Mouse (Mus musculus): ENCODE measurements around the gene Kcnc2. TPM values are rescaled to one million over a fixed set of nuclear protein-coding genes. Genes with fewer than 3 reads are reported as not detected.

Gene Kcnc2
- polyA plus RNA-seq, 1 experiment from 2014 or later = 1.2 TPM

GRCm38 (mm10) chr10:112436950-112437349, 166.0 kb downstream of the Kcnc2 start:
- Histone ChIP-seq H3K4me3 (ENCODE audit: low read depth, low read length) (no peak overlapping the region), H3K27me3 (ENCODE audit: control insufficient read depth, insufficient read depth, low read length) (no peaks in the 10 kb centered on the region), H3K4me2 (replicated peaks; ENCODE audit: low read depth, low read length) (no peak overlapping the region), H3K9ac (ENCODE audit: low read depth, low read length) (no peak overlapping the region), H3K36me3 (ENCODE audit: control insufficient read depth, insufficient read depth, low read length) (no peaks in the 10 kb centered on the region), H3K27ac (ENCODE audit: low read depth, low read length) (no peak overlapping the region), H3K4me1 (replicated peaks; ENCODE audit: control insufficient read depth, insufficient read depth, low read length) (no peaks in the 10 kb centered on the region), H3K9me3 (ENCODE audit: control insufficient read depth, low read length) (no peaks in the 10 kb centered on the region)
- ATAC-seq (ENCODE audit: low FRiP score) = no peak
- DNase-seq (ENCODE audit: low spot score) = no peak
- 90% methylated on average over 2 of the region's 2 CpGs for WGBS

GRCm38 (mm10) chr10:112444640-112445039, 173.7 kb downstream of the Kcnc2 start:
- Histone ChIP-seq H3K4me1 (replicated peaks; ENCODE audit: control insufficient read depth, insufficient read depth, low read length) (no peaks in the 10 kb centered on the region), H3K27ac (ENCODE audit: low read depth, low read length) (no peak overlapping the region), H3K9me3 (ENCODE audit: control insufficient read depth, low read length) (no peaks in the 10 kb centered on the region), H3K27me3 (ENCODE audit: control insufficient read depth, insufficient read depth, low read length) (no peaks in the 10 kb centered on the region), H3K36me3 (ENCODE audit: control insufficient read depth, insufficient read depth, low read length) (no peaks in the 10 kb centered on the region), H3K9ac (ENCODE audit: low read depth, low read length) (no peak overlapping the region), H3K4me2 (replicated peaks; ENCODE audit: low read depth, low read length) (no peak overlapping the region), H3K4me3 (ENCODE audit: low read depth, low read length) (no peak overlapping the region)
- DNase-seq (ENCODE audit: low spot score) = no peak
- WGBS = 71% methylated on average over 4 of the region's 4 CpGs
- ATAC-seq (ENCODE audit: low FRiP score) = no peak

- no peaks in the 10 kb centered on the region for H3K27me3 ChIP-seq (ENCODE audit: control insufficient read depth, insufficient read depth, low read length)
- H3K4me3 ChIP-seq (ENCODE audit: low read depth, low read length) = no peak overlapping the region
- H3K9me3 ChIP-seq (ENCODE audit: control insufficient read depth, low read length) = no peaks in the 10 kb centered on the region
- no peak for DNase-seq (ENCODE audit: low spot score)
- H3K36me3 ChIP-seq (ENCODE audit: control insufficient read depth, insufficient read depth, low read length) = no peaks in the 10 kb centered on the region
- no peak overlapping the region for H3K27ac ChIP-seq (ENCODE audit: low read depth, low read length)
- H3K4me1 ChIP-seq (replicated peaks; ENCODE audit: control insufficient read depth, insufficient read depth, low read length) = no peaks in the 10 kb centered on the region
- ATAC-seq (ENCODE audit: low FRiP score) = no peak
- no peak overlapping the region for H3K9ac ChIP-seq (ENCODE audit: low read depth, low read length)
- no peak overlapping the region for H3K4me2 ChIP-seq (replicated peaks; ENCODE audit: low read depth, low read length)
- WGBS = 80% methylated on average over 5 of the region's 5 CpGs
Measured at GRCm38 (mm10) chr10:112450910-112451309, 180.0 kb downstream of the Kcnc2 start.

GRCm38 (mm10) chr10:112468689-112469384, 197.9 kb downstream of the Kcnc2 start:
- Histone ChIP-seq H3K4me3 (ENCODE audit: low read depth, low read length) (no peak overlapping the region), H3K4me1 (replicated peaks; ENCODE audit: control insufficient read depth, insufficient read depth, low read length) (no peaks in the 10 kb centered on the region), H3K9ac (ENCODE audit: low read depth, low read length) (no peak overlapping the region), H3K27ac (ENCODE audit: low read depth, low read length) (no peak overlapping the region), H3K27me3 (ENCODE audit: control insufficient read depth, insufficient read depth, low read length) (no peaks in the 10 kb centered on the region), H3K4me2 (replicated peaks; ENCODE audit: low read depth, low read length) (no peak overlapping the region), H3K36me3 (ENCODE audit: control insufficient read depth, insufficient read depth, low read length) (no peaks in the 10 kb centered on the region), H3K9me3 (ENCODE audit: control insufficient read depth, low read length) (no peaks in the 10 kb centered on the region)
- ATAC-seq (ENCODE audit: low FRiP score) (no peak), DNase-seq (ENCODE audit: low spot score) (no peak)
- 89% methylated on average over 6 of the region's 6 CpGs for WGBS

- WGBS = 88% methylated on average over 6 of the region's 6 CpGs
- no peak for ATAC-seq (ENCODE audit: low FRiP score)
- H3K9ac ChIP-seq (ENCODE audit: low read depth, low read length) = no peak overlapping the region
Measured at GRCm38 (mm10) chr10:112474122-112474810, 203.3 kb downstream of the Kcnc2 start.

GRCm38 (mm10) chr10:112481461-112481860, 210.5 kb downstream of the Kcnc2 start:
- H3K27ac ChIP-seq (ENCODE audit: low read depth, low read length) = no peak overlapping the region
- no peaks in the 10 kb centered on the region for H3K4me1 ChIP-seq (replicated peaks; ENCODE audit: control insufficient read depth, insufficient read depth, low read length)
- no peak overlapping the region for H3K4me3 ChIP-seq (ENCODE audit: low read depth, low read length)
- no peaks in the 10 kb centered on the region for H3K9me3 ChIP-seq (ENCODE audit: control insufficient read depth, low read length)
- ATAC-seq (ENCODE audit: low FRiP score) (no peak), DNase-seq (ENCODE audit: low spot score) (no peak)
- H3K27me3 ChIP-seq (ENCODE audit: control insufficient read depth, insufficient read depth, low read length) = no peaks in the 10 kb centered on the region
- no peak overlapping the region for H3K9ac ChIP-seq (ENCODE audit: low read depth, low read length)
- H3K36me3 ChIP-seq (ENCODE audit: control insufficient read depth, insufficient read depth, low read length) = no peaks in the 10 kb centered on the region
- no peak overlapping the region for H3K4me2 ChIP-seq (replicated peaks; ENCODE audit: low read depth, low read length)
- 89% methylated on average over 2 of the region's 2 CpGs for WGBS

More at GRCm38 (mm10) chr10:112474122-112474810, 203.3 kb downstream of the Kcnc2 start:
- no peak for DNase-seq (ENCODE audit: low spot score)
- Histone ChIP-seq H3K36me3 (ENCODE audit: control insufficient read depth, insufficient read depth, low read length) (no peaks in the 10 kb centered on the region), H3K9me3 (ENCODE audit: control insufficient read depth, low read length) (no peaks in the 10 kb centered on the region), H3K27me3 (ENCODE audit: control insufficient read depth, insufficient read depth, low read length) (no peaks in the 10 kb centered on the region), H3K4me2 (replicated peaks; ENCODE audit: low read depth, low read length) (no peak overlapping the region), H3K4me1 (replicated peaks; ENCODE audit: control insufficient read depth, insufficient read depth, low read length) (no peaks in the 10 kb centered on the region), H3K27ac (ENCODE audit: low read depth, low read length) (no peak overlapping the region), H3K4me3 (ENCODE audit: low read depth, low read length) (no peak overlapping the region)

GRCm38 (mm10) chr10:112481921-112482607, 211.1 kb downstream of the Kcnc2 start:
- Histone ChIP-seq H3K36me3 (ENCODE audit: control insufficient read depth, insufficient read depth, low read length) (no peaks in the 10 kb centered on the region), H3K27ac (ENCODE audit: low read depth, low read length) (no peak overlapping the region), H3K9ac (ENCODE audit: low read depth, low read length) (no peak overlapping the region), H3K4me3 (ENCODE audit: low read depth, low read length) (no peak overlapping the region), H3K9me3 (ENCODE audit: control insufficient read depth, low read length) (no peaks in the 10 kb centered on the region), H3K4me1 (replicated peaks; ENCODE audit: control insufficient read depth, insufficient read depth, low read length) (no peaks in the 10 kb centered on the region), H3K4me2 (replicated peaks; ENCODE audit: low read depth, low read length) (no peak overlapping the region), H3K27me3 (ENCODE audit: control insufficient read depth, insufficient read depth, low read length) (no peaks in the 10 kb centered on the region)
- DNase-seq (ENCODE audit: low spot score) (no peak), ATAC-seq (ENCODE audit: low FRiP score) (no peak)
- WGBS = 86% methylated on average over 9 of the region's 9 CpGs

GRCm38 (mm10) chr10:112484387-112485105, 213.6 kb downstream of the Kcnc2 start:
- WGBS = 82% methylated on average over 11 of the region's 11 CpGs
- DNase-seq (ENCODE audit: low spot score) (no peak), ATAC-seq (ENCODE audit: low FRiP score) (no peak)
- Histone ChIP-seq H3K4me2 (replicated peaks; ENCODE audit: low read depth, low read length) (no peak overlapping the region), H3K4me3 (ENCODE audit: low read depth, low read length) (no peak overlapping the region), H3K4me1 (replicated peaks; ENCODE audit: control insufficient read depth, insufficient read depth, low read length) (no peaks in the 10 kb centered on the region), H3K27me3 (ENCODE audit: control insufficient read depth, insufficient read depth, low read length) (no peaks in the 10 kb centered on the region), H3K9ac (ENCODE audit: low read depth, low read length) (no peak overlapping the region), H3K9me3 (ENCODE audit: control insufficient read depth, low read length) (no peaks in the 10 kb centered on the region), H3K27ac (ENCODE audit: low read depth, low read length) (no peak overlapping the region), H3K36me3 (ENCODE audit: control insufficient read depth, insufficient read depth, low read length) (no peaks in the 10 kb centered on the region)
